Mouse (Mus musculus): ENCODE results near the gene Gm9736. TPM values are rescaled to one million over a fixed set of nuclear protein-coding genes. Genes with fewer than 3 reads are reported as not detected.
"Not testable (repeated sequence)": the region's sequence is repeated elsewhere in the genome, so short reads cannot be mapped to it uniquely, and the experiment has no call there.

The Gm9736 gene
- not detected in 2 replicates for polyA plus RNA-seq (2014; fragmentation: Nextera tagmentation; extraction: Ambion mirVana)

- not testable (repeated sequence) for ATAC-seq (ENCODE audit: low read depth); H3K4me2 ChIP-seq (ENCODE audit: low read depth, low read length); H3K4me3 ChIP-seq (ENCODE audit: low read depth, low read length); H3K27me3 ChIP-seq (replicated peaks; ENCODE audit: control insufficient read depth, insufficient read depth, low read length); H3K27ac ChIP-seq (replicated peaks; ENCODE audit: low read depth, low read length); H3K4me1 ChIP-seq (ENCODE audit: control insufficient read depth, insufficient read depth, low read length); H3K9me3 ChIP-seq (ENCODE audit: control insufficient read depth, low read length); H3K9ac ChIP-seq (ENCODE audit: low read depth, low read length); DNase-seq (ENCODE audit: low spot score); H3K36me3 ChIP-seq (ENCODE audit: control insufficient read depth, insufficient read depth, low read length)
- WGBS, result 60% methylated on average over 1 of the region's 1 CpGs
These were observed at the start of gene Gm9736 for GRCm38 (mm10) chr10:77751254-77751653. Gm9736 (minus strand) TSS chr10:77751354.

GRCm38 (mm10) chr10:77798921-77799508, 47.9 kb upstream of the Gm9736 start, which contains the start of gene Gm19668:
Gm19668 (minus strand) TSS chr10:77799133.
- H3K4me2 ChIP-seq (ENCODE audit: low read depth, low read length), result no peak within 1 kb of the TSS
- ATAC-seq (ENCODE audit: low read depth) (peak; percentile 71), DNase-seq (ENCODE audit: low spot score) (peak; percentile 41)
- H3K9me3 ChIP-seq (ENCODE audit: control insufficient read depth, low read length), result no peaks in the 10 kb centered on the region
- no peaks in the 10 kb centered on the region for H3K36me3 ChIP-seq (ENCODE audit: control insufficient read depth, insufficient read depth, low read length)
- no peak within 1 kb of the TSS for H3K4me3 ChIP-seq (ENCODE audit: low read depth, low read length)
- WGBS, result 56% methylated on average over 8 of the region's 8 CpGs
- no peak within 1 kb of the TSS for H3K27ac ChIP-seq (replicated peaks; ENCODE audit: low read depth, low read length)
- no peaks in the 10 kb centered on the region for H3K4me1 ChIP-seq (ENCODE audit: control insufficient read depth, insufficient read depth, low read length)
- H3K9ac ChIP-seq (ENCODE audit: low read depth, low read length), result no peak within 1 kb of the TSS
- no peaks in the 10 kb centered on the region for H3K27me3 ChIP-seq (replicated peaks; ENCODE audit: control insufficient read depth, insufficient read depth, low read length)

DNA sequence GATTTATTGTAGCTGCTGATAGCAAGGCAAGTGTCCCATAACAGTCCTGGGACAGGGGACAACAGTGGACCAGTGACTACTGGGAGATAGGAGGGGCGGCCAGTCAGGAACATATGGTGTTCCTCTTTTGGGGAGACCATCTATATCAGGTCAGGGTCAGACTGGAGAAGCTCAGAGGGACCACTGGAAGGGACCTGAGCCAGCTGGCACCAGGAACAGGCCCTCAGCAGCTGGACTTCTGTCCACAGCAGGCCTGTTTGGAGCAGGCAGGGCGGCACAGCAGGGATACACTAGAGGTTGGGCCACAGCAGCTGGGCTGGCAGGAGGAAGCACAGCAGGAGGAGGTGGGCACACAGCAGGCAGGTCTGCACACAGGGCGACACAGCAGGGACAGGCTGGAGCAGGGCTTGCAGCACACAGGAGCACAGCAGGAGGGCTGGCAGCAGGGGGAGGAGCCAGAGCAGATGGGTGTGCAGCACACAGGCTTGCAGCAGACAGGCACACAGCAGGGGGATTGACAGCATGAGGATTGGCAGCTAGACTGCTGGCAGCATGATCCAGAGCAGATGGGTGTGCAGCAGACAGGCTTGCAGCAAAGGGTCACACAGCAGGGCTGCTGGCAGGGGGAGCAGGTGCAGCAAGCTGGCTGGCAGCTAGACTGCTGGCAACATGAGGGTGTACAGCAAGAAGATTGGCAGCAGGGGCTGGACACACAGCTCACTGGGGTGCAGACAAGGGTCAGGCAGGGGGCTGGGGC, 47.2 kb upstream of the Gm9736 start:
- not testable (repeated sequence) for H3K4me3 ChIP-seq (ENCODE audit: low read depth, low read length); H3K4me2 ChIP-seq (ENCODE audit: low read depth, low read length); H3K27me3 ChIP-seq (replicated peaks; ENCODE audit: control insufficient read depth, insufficient read depth, low read length); ATAC-seq (ENCODE audit: low read depth); H3K36me3 ChIP-seq (ENCODE audit: control insufficient read depth, insufficient read depth, low read length); H3K27ac ChIP-seq (replicated peaks; ENCODE audit: low read depth, low read length); H3K9me3 ChIP-seq (ENCODE audit: control insufficient read depth, low read length); H3K4me1 ChIP-seq (ENCODE audit: control insufficient read depth, insufficient read depth, low read length); H3K9ac ChIP-seq (ENCODE audit: low read depth, low read length); DNase-seq (ENCODE audit: low spot score)
- 40% methylated on average over 3 of the region's 3 CpGs for WGBS

- no peaks in the 10 kb centered on the region for H3K27me3 ChIP-seq (replicated peaks; ENCODE audit: control insufficient read depth, insufficient read depth, low read length)
- no peaks in the 10 kb centered on the region for H3K9me3 ChIP-seq (ENCODE audit: control insufficient read depth, low read length)
- H3K4me2 ChIP-seq (ENCODE audit: low read depth, low read length), result no peak overlapping the region
- H3K9ac ChIP-seq (ENCODE audit: low read depth, low read length), result no peak overlapping the region
- no peaks in the 10 kb centered on the region for H3K36me3 ChIP-seq (ENCODE audit: control insufficient read depth, insufficient read depth, low read length)
- ATAC-seq (ENCODE audit: low read depth) (no peak), DNase-seq (ENCODE audit: low spot score) (no peak)
- H3K27ac ChIP-seq (replicated peaks; ENCODE audit: low read depth, low read length), result no peak overlapping the region
- no peaks in the 10 kb centered on the region for H3K4me1 ChIP-seq (ENCODE audit: control insufficient read depth, insufficient read depth, low read length)
- H3K4me3 ChIP-seq (ENCODE audit: low read depth, low read length), result no peak overlapping the region
- 7% methylated on average over 3 of the region's 3 CpGs for WGBS
These were observed 46.5 kb upstream of the Gm9736 start for GRCm38 (mm10) chr10:77797677-77798076.

DNA sequence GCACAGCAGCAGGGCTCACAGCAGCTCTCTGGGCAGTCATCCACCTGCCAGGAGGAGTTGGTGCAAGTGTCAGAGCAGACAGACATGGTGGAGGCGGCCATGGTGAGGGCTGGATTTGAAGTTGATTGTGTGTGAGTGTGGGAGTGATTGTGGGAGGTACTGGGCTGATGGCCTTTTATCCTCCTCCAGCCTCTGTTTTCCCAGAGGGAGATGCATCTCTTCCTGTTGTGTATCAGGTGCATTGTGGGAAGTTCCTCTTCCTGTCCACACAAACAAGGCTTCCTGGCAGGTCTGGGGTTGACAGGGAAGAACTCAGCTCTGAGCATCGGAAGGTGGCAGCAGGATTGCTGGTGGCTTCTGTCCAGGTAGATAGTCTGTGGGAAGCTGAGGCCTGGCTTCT, 43.8 kb upstream of the Gm9736 start, which contains the start of gene Gm9639:
Gene Gm9639 (minus strand): TSS at position 101 of the 400 bp plus-strand sequence.
- no peak within 1 kb of the TSS for H3K4me3 ChIP-seq (ENCODE audit: low read depth, low read length)
- no peak within 1 kb of the TSS for H3K9ac ChIP-seq (ENCODE audit: low read depth, low read length)
- ATAC-seq (ENCODE audit: low read depth) (no peak), DNase-seq (ENCODE audit: low spot score) (no peak)
- H3K4me2 ChIP-seq (ENCODE audit: low read depth, low read length), result no peak within 1 kb of the TSS
- no peaks in the 10 kb centered on the region for H3K36me3 ChIP-seq (ENCODE audit: control insufficient read depth, insufficient read depth, low read length)
- no peaks in the 10 kb centered on the region for H3K27me3 ChIP-seq (replicated peaks; ENCODE audit: control insufficient read depth, insufficient read depth, low read length)
- H3K27ac ChIP-seq (replicated peaks; ENCODE audit: low read depth, low read length), result no peak within 1 kb of the TSS
- no peaks in the 10 kb centered on the region for H3K9me3 ChIP-seq (ENCODE audit: control insufficient read depth, low read length)
- whole genome bisulfite sequencing, result 37% methylated on average over 2 of the region's 2 CpGs
- H3K4me1 ChIP-seq (ENCODE audit: control insufficient read depth, insufficient read depth, low read length), result no peaks in the 10 kb centered on the region

DNA sequence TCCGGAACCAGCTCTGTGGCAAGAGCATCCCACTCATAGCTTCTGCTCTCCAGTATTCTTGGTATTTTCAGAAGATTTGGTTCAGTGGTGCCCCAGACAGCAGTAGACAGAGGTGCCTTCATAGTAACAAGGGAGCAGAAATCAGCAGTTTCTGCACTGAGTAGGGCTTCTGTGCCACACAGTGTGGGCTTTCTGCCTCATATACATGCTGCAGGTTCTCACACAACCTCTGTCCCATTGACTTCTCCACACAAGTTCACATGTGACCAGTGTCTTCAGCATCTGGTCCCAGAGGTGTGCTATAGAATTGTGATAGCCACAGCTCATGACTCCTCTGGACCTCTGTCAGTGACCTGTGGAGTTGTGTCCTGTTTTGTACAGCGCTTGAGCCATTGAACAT, 37.5 kb upstream of the Gm9736 start:
- DNase-seq (ENCODE audit: low spot score) (no peak), ATAC-seq (ENCODE audit: low read depth) (no peak)
- Histone ChIP-seq H3K4me1 (ENCODE audit: control insufficient read depth, insufficient read depth, low read length) (no peaks in the 10 kb centered on the region), H3K36me3 (ENCODE audit: control insufficient read depth, insufficient read depth, low read length) (no peaks in the 10 kb centered on the region), H3K27ac (replicated peaks; ENCODE audit: low read depth, low read length) (no peak overlapping the region), H3K9me3 (ENCODE audit: control insufficient read depth, low read length) (no peaks in the 10 kb centered on the region), H3K4me2 (ENCODE audit: low read depth, low read length) (no peak overlapping the region), H3K27me3 (replicated peaks; ENCODE audit: control insufficient read depth, insufficient read depth, low read length) (no peaks in the 10 kb centered on the region), H3K9ac (ENCODE audit: low read depth, low read length) (no peak overlapping the region), H3K4me3 (ENCODE audit: low read depth, low read length) (no peak overlapping the region)
- 68% methylated on average over 2 of the region's 2 CpGs for WGBS

- not testable (repeated sequence) for H3K9me3 ChIP-seq (ENCODE audit: control insufficient read depth, low read length); DNase-seq (ENCODE audit: low spot score); H3K4me1 ChIP-seq (ENCODE audit: control insufficient read depth, insufficient read depth, low read length); H3K27ac ChIP-seq (replicated peaks; ENCODE audit: low read depth, low read length); H3K9ac ChIP-seq (ENCODE audit: low read depth, low read length); H3K36me3 ChIP-seq (ENCODE audit: control insufficient read depth, insufficient read depth, low read length); H3K27me3 ChIP-seq (replicated peaks; ENCODE audit: control insufficient read depth, insufficient read depth, low read length); ATAC-seq (ENCODE audit: low read depth); H3K4me3 ChIP-seq (ENCODE audit: low read depth, low read length); H3K4me2 ChIP-seq (ENCODE audit: low read depth, low read length)
- WGBS, result no CpG with 5 or more reads among the region's 1 CpGs
These were observed 36.7 kb upstream of the Gm9736 start, which contains the start of gene Gm7137 for GRCm38 (mm10) chr10:77787876-77788275. Gm7137 (minus strand) TSS chr10:77788200.

DNA sequence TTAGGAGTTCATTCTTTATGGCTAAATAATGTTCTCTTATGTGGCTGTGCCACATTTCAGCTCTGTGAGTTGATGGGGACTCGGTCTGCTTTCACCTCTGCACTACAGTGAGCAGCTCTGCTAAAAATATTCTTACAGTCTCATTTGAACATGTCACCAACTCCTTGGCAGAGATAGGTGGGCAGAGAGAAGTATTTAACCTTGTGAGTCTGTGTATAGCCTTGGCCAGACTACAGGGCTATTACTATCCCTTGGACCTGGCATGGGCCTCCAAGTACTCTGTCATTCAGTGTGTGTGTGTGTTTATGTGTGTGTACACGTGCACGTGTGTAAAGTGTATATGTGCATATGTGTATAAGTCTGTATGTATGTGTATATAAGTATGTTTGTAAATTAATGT, 32.2 kb upstream of the Gm9736 start:
- not testable (repeated sequence) for H3K9me3 ChIP-seq (ENCODE audit: control insufficient read depth, low read length); H3K27me3 ChIP-seq (replicated peaks; ENCODE audit: control insufficient read depth, insufficient read depth, low read length); H3K4me3 ChIP-seq (ENCODE audit: low read depth, low read length); DNase-seq (ENCODE audit: low spot score); H3K9ac ChIP-seq (ENCODE audit: low read depth, low read length); H3K4me1 ChIP-seq (ENCODE audit: control insufficient read depth, insufficient read depth, low read length); ATAC-seq (ENCODE audit: low read depth); H3K36me3 ChIP-seq (ENCODE audit: control insufficient read depth, insufficient read depth, low read length); H3K4me2 ChIP-seq (ENCODE audit: low read depth, low read length); H3K27ac ChIP-seq (replicated peaks; ENCODE audit: low read depth, low read length)
- 100% methylated on average over 1 of the region's 3 CpGs for WGBS
